Mouse (Mus musculus) A20 (cell line): ENCODE results near the gene Galc.
A peak's percentile ranks its signal among the peaks of the same experiment; 100 is the strongest.

Experiments used
- DNase-seq: peaks from one replicate; pipeline ENCODE4 v3.0.0-alpha.2; 2011; ENCODE audit warnings: low read depth, low spot score

The Galc gene

DNA sequence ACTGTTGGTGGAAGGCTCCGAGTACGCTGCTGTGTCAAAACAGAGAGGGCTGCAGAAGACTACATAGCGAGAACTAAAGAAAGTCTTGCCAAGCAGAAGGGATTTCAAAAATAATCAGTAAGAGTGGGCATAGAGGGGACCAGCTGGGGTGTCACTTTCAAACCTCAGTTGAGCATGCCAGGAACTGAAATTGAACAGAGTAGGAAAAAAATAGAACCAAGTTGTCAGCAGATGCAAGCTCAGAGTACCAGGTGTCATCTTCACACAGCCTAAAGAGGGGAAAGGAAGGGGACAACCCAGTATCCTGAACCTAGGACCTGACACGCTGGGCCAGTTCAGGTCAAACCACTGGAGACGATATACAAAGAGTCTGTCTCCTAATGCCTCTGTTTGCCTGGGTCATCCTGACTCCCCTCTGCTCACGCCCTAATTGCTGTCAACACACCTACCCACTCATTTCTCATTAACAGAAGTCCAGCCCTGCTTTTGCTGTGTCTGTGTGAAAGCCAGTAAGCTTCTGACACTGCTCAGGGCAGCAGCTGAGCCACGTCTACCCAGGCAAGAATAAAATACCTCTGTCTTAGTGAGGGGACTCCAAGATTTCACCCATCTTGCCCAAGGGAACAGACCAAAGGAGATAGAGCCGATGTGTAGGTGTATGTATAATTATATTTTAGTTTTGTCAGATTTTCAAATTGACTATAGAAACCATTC lies 71.9 kb downstream of the Galc start:
- peak; percentile 80 for DNase-seq

DNA sequence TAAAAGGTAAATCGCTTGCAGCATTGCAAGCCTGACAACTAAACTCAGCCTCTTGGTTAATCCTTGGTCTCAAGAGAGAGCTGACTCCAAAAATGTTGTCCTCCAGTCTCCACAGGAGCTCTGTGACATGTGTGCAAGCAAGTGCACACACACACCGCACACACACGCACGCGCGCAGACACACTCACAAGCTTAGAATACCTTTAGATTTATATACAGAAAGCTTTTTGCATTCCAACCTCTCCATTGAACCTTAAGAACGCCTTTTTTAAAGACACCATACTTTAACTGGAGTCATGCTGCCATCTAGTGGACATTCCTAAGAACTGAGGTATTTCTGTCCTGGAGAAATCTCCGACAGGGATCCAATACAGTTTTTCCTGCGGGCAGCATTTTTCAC lies 77.5 kb downstream of the Galc start:
- DNase-seq, result peak; percentile 64

DNA sequence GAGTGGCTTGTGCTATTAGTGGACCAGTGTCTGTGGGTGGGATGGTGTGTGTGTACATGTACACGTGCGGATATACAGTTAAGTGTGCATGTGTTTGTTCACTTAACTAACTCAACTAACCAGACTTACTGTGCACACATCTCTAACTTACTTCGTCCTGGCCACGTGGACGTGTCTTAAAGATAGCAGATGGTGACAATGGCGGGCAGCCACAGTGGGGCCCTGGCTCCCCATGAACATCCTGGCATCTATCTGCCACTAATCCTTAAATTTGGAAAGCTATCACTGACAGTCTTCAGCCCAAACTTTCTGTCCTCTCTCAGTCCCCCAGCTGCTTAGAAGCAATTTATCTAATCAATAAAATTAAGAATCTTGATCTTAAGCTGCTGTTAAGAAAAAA lies 78.5 kb downstream of the Galc start:
- no peak for DNase-seq

DNA sequence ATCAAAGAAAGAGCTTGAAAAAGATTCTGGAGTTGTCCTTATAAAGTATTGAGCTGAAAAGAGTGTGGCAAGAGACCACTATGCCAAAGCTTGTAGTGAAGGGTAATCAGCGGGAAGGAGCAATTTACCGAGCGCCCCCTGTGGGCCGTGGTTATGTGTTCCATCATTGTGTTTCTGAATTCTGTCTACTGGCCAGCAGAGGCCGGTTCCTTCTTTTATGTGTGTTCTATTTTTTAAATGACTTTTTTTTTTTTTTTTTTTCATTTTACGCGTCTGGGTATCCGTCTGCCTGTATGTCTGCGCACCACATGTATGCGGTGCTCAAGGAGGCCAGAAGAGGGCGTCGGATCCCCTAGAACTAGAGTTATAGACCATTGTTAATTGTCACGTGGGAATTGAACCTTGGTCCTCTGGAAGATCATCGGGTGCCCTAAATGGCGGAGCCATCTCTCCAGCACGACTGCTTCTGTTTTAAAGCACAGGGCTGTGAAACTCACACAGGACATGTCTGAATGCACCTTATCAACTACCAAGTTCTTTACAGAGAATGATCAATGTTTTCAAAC lies 78.9 kb downstream of the Galc start:
- peak; percentile 35 for DNase-seq

DNA sequence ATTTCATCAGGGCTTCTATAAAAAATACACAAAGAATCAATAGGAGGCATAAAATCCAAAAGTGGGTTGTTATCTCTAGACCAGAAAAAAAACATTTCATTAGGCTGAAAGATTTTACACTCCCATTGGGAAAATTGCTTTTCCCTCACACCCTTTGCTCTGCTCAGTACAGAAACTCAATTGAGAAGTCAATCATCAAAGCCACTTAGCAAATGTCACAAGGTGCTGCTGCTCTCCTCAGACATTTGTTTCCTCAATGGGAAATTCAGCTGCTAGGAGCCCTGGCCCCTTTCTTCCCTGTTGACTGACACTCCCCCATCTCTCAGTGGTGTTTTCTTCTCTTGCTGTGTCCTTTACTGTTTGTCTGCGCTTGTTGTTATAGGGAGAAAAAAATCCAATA lies 79.8 kb downstream of the Galc start:
- DNase-seq, result no peak

DNA sequence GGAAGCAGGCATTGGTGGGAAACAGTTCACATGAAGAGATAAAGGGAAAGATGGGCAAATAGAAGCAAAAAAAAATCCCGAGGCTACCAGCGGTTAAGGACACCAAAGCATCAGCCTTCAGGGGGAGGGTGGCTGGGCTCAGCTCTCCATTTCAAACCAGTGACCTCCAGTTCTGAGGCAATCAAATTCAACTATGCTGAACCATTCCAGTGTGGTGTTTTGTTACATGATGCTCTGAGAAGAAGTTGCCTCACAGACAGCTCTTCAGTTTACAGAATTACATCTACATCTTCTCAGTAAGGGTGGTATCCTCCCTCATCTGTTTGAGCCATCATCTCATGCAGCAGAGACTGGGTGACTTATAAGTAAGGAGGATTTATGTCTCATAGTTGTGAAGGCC lies 82.6 kb downstream of the Galc start:
- no peak for DNase-seq

DNA sequence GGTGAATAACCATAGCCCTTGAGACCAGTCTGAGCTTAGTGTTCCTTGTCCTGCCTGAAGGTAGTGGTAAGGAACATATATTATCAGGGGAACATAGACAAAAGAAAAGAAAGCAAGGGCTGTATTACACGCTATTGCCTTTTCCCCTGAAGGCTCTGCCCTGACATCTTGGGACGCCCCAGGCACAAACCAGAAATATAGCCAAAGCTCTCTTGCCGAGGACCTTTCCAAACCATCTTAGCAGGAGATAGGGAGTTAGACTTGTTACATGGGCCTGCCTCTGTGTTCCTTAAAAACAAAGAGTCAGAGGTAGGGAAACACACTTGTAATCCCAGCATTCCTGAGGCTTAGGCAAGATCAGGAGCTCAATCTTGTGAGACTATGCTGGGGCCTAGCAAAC lies 97.4 kb downstream of the Galc start:
- DNase-seq, result no peak

DNA sequence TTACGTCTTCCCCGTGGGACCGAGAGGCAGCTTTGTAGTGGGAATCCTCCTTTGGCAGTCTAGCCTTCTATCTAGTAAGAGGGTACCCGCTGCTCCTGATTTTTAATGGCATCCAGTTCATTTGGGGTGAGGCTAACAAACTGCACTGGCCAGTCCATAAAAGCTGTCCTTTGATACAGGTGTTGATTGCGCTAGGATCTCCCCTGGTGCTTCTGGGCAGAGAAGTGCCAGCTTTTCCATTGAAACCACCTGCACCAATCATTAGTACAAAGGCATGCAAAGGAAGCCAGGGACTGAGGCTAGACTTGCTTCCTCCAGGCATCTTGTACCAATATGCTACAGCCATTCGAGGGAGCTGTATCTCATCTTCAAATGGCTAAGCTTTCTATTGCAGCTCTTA lies 98.4 kb downstream of the Galc start:
- DNase-seq, result no peak
